Mouse (Mus musculus) gastrocnemius, postnatal 14 days (tissue): ENCODE data around the gene Hes3. TPM values are rescaled to one million over a fixed set of nuclear protein-coding genes. Genes with fewer than 3 reads are reported as not detected.

Experiments
- DNase-seq: peaks from one replicate; pipeline ENCODE4 v3.0.0; 2021; ENCODE audit warnings: mixed read lengths
- intact Hi-C: fragments of 180-260 bp; cut with DNase I; formaldehyde crosslinking; loops from one replicate; pipeline ENCODE4 v1.15.1; 2025; ENCODE audit warnings: low total_unique reads
- long read RNA-seq, 2 experiments: library from polyadenylated mRNA; stranded (forward); transcript quantifications; one replicate each; pipeline ENCODE4 v2.0.0; 2021
- total RNA-seq, 2 experiments: library from RNA; stranded (reverse); gene quantifications; 2 replicates each; pipeline ENCODE4 v1.2.3; 2021

Gene Hes3
- total RNA-seq = not detected
- long read RNA-seq, experiment 1 = 0 reads
- long read RNA-seq, experiment 2 = 0 reads

DNA sequence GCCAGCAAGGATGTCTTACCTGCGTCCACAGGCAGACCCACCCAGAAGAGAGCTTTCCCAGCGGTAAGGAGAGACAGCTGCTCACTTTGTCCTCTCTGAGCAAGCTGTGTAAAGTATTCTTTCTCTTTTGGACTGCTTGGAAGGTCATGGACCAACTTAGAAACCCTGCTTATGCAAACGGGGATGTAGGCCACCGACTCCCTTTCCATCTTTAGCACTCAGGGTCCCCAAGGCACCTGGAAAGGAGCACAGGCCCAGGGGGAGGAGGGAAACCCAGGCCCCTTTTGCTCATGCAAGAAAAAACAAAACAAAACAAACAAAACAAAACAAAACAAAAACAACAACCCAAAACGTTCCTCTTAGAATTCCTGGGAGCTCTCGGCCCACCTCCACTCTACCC, at the start of gene Hes3:
Gene Hes3 (minus strand): TSS at position 101 of the 400 bp plus-strand sequence.
- intact Hi-C loops = no loop called here
- DNase-seq = no peak

- intact Hi-C loops = loop anchor here (5.0 kb wide), 2 partner anchors 97 to 152 kb away; no protein-coding TSS in a partner anchor
- no peak for DNase-seq
Observed at GRCm38 (mm10) chr4:152340584-152341284, 49.3 kb upstream of the Hes3 start.

GRCm38 (mm10) chr4:152339293-152339790, 47.9 kb upstream of the Hes3 start:
- intact Hi-C loops = no loop called here
- DNase-seq = no peak

GRCm38 (mm10) chr4:152338419-152339292, 47.2 kb upstream of the Hes3 start, which contains the start of gene Chd5:
Gene Chd5 (plus strand): TSS chr4:152338651.
- no peak for DNase-seq
- intact Hi-C loops = no loop called here

GRCm38 (mm10) chr4:152337772-152338171, 46.3 kb upstream of the Hes3 start:
- no peak for DNase-seq
- intact Hi-C loops = no loop called here

- DNase-seq = no peak
- intact Hi-C loops = no loop called here
Observed at GRCm38 (mm10) chr4:152333587-152333986, 42.1 kb upstream of the Hes3 start.

GRCm38 (mm10) chr4:152332952-152333351, 41.5 kb upstream of the Hes3 start:
- peak; percentile 74 for DNase-seq
- intact Hi-C loops = no loop called here

- intact Hi-C loops = no loop called here
- no peak for DNase-seq
Observed at GRCm38 (mm10) chr4:152328691-152329090, 37.2 kb upstream of the Hes3 start.

DNA sequence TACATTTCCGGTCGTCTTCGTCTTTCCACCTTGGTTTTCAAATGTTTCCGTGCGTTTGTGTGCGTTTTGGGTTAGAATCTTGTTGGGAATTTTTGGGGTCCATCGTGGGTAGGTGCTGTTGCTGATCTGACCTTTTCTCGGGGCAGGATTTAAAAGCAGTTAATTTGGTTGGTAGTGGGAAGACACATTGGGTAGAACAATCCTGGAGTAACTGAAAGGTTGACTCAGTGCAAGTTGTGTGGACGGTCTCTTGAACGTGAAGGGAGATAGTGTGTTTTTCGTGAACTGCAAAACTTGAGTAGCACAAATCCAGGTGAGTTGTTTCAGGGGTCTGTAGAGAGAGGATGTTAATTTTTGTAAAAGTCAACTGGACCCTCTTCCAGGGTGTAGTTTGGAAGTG, 35.1 kb upstream of the Hes3 start:
- DNase-seq = no peak
- intact Hi-C loops = no loop called here

DNA sequence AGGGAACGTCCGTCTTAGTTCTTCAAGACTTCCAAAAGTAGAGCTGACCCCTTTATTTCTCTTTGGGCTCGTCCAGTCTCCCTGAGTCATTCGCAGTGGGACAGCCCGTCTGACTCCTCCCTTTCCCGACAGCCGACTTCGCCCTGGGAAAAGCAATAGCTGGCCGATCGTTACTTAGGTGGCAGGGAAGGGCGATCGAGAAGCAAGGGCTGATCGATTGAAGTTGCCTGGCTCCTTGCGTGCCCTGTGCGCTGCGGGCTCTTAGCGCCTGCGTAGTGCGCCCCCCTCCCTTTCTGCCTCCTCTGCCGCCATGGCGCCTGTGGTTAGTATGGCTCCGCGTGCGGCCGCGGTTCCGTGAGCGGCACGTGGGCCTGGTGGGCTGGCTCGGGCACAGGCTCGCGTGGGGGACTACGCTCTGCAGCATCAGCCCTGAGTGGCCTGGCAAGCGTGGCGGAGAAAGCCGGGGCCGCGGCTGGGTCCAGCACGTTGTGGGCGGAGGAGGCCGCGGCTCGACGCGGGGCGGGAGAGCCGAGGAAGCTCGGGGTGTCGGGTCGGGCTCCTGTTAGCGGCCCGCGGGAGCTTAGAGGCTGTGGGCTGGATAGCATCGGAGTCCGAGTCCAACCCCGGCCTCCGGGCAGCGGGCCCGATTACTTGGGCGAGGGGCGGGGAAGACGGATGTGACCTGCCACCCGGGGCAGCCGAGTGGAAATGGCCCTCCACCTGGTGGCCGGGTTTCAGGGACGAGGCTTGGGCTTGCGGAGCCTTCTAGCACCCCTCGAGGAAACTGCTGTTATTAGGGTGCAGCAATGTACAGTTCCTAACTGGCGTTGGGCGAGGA, 34.3 kb upstream of the Hes3 start, which contains the start of gene Rpl22:
Gene Rpl22 (plus strand): TSS at position 169 of the 838 bp plus-strand sequence.
- DNase-seq = peak; percentile 93
- intact Hi-C loops = no loop called here

DNA sequence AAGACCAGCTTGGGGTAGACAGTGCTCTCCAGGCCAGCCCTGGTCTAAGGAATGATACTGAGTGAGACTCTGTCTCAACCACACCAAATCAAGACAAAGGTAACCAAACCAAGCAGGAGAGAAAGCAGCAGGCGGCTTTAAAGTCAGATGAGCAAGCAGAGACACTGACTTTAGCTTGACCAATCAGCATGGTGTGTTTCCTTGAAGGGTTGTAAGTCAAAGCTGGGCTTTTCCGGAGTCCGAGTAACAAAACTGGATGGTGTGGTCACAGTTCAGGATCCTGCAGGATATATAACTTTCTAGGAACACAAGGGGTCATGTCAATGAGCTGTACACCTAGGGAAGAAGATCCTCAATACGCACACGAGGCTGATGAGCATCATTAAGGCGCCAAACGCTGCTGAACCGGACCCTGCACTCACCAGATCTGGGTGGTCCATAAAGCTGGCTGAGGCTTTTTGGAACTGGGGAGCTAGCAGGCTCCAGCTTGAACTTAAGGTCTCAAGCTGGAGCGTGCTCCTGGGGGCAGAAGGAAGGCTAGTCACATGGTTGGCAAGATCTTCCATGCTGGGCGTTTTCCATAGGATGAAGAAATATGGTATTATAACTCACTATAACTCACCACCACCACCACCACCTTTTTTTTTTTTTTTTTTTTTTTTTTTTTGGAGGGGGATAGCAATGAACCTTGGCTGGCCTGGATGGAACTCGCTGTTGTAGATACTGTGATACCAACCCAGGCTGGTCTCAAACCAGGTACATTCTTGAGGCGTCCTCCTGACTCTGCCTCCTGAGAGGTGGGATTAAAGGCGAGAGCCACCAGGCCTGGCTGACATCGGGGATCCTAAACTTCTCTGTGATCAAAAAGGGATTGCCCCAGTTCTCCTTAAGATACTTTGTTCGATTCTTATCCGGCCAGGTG, 33.4 kb upstream of the Hes3 start:
- intact Hi-C loops = no loop called here
- DNase-seq = no peak

- DNase-seq = no peak
- intact Hi-C loops = no loop called here
Observed at GRCm38 (mm10) chr4:152321464-152321863, 30.0 kb upstream of the Hes3 start.

- DNase-seq = peak; percentile 51
- intact Hi-C loops = no loop called here
Observed at GRCm38 (mm10) chr4:152318517-152319234, 27.2 kb upstream of the Hes3 start, which contains the start of gene Rnf207. Gene Rnf207 (minus strand): TSS chr4:152318993.

GRCm38 (mm10) chr4:152317631-152318033, 26.2 kb upstream of the Hes3 start:
- no peak for DNase-seq
- intact Hi-C loops = no loop called here

GRCm38 (mm10) chr4:152315498-152316213, 24.2 kb upstream of the Hes3 start:
- intact Hi-C loops = no loop called here
- DNase-seq = no peak

GRCm38 (mm10) chr4:152313934-152314333, 22.5 kb upstream of the Hes3 start:
- intact Hi-C loops = no loop called here
- DNase-seq = no peak

DNA sequence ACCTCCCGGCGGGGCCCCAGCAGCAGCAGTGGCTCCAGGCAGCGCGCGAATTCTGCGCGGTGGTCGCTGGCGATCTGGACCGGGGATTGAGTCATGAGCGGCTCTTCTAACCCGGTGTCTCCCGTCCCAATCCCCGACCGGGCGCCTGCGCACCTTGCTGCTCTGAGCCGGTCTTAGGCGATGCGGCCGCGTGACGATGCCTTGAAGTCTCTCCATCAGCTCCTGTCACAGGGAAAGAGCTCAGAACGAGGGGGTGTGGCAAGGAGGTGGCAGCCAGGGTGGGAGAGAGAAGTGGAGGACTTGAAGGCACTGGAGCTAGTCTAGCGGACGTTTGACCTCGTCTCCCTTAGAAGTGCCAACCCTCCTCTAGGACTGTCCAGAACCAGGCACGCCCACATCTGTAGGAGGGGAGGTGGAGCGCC, 21.8 kb upstream of the Hes3 start:
- intact Hi-C loops = no loop called here
- DNase-seq = no peak
